Mouse (Mus musculus) hindbrain, postnatal 0 days (tissue): Measurements from ENCODE around the gene Poc1b. TPM values are rescaled to one million over a fixed set of nuclear protein-coding genes. Genes with fewer than 3 reads are reported as not detected.

ENCODE experiments used
- ATAC-seq: fragments of 200-750 bp; cut with Nextera tagmentation; 2 replicates; pipeline ENCODE4 v1.8.0; 2017; ENCODE audit warnings: mild to moderate bottlenecking, moderate TSS enrichment, moderate library complexity
- DNase-seq: peaks from one replicate; pipeline ENCODE4 v3.0.0-alpha.2; 2015; ENCODE audit warnings: low spot score
- H3K27ac ChIP-seq: fragments of 300-500 bp; sonication (generic); 2 replicates; pipeline ENCODE4 v1.5.1; 2014; ENCODE audit warnings: mild to moderate bottlenecking
- H3K27me3 ChIP-seq: fragments of 300-500 bp; sonication (generic); 2 replicates; pipeline ENCODE4 v1.6.1; 2014; ENCODE audit warnings: low read length, mixed read lengths; ENCODE audit not compliant: insufficient read depth
- H3K36me3 ChIP-seq: fragments of 300-500 bp; sonication (generic); 2 replicates; pipeline ENCODE4 v1.6.1; 2014; ENCODE audit warnings: low read length, mixed read lengths; ENCODE audit not compliant: insufficient read depth
- H3K4me1 ChIP-seq: fragments of 300-500 bp; sonication (generic); 2 replicates; pipeline ENCODE4 v1.6.1; 2014; ENCODE audit warnings: antibody characterized with exemption, low read length, mixed read lengths; ENCODE audit not compliant: insufficient read depth
- H3K4me2 ChIP-seq: fragments of 300-500 bp; sonication (generic); 2 replicates; pipeline ENCODE4 v1.6.1; 2014; ENCODE audit warnings: low read depth, mild to moderate bottlenecking, low read length, moderate library complexity, mixed read lengths
- H3K4me3 ChIP-seq: fragments of 300-500 bp; sonication (generic); 2 replicates; pipeline ENCODE4 v1.5.1; 2014; ENCODE audit warnings: low read length
- H3K9ac ChIP-seq: fragments of 300-500 bp; sonication (generic); replicated peaks from 2 replicates; pipeline ENCODE4 v1.6.1; 2014; ENCODE audit warnings: mild to moderate bottlenecking, low read length, moderate library complexity, mixed read lengths
- H3K9me3 ChIP-seq: fragments of 300-500 bp; sonication (generic); 2 replicates; pipeline ENCODE4 v1.6.1; 2016; ENCODE audit warnings: low read length, mixed read lengths
- CTCF ChIP-seq: IDR thresholded peaks from 2 replicates; pipeline ENCODE4 v1.5.1; 2016; ENCODE audit warnings: antibody characterized with exemption, control low read depth, low read depth
- WGBS: fragments of 180-500 bp; shearing (Covaris S2); extraction: QIAGEN DNeasy Blood & Tissue Kit; methylation state at CpG from one replicate; pipeline ENCODE4 v1.1.7; 2014; 5-methylcytosine and 5-hydroxymethylcytosine counted together
- polyA plus RNA-seq: library from polyadenylated mRNA; unstranded; fragments of >200 nt; fragmentation: Nextera tagmentation; extraction: Ambion mirVana; gene quantifications from 2 replicates; pipeline ENCODE4 v1.2.1, GENCODE M21; 2015
- total RNA-seq: library from RNA; depleted of rRNA; stranded (reverse); fragments of >200 nt; gene quantifications from 2 replicates; pipeline ENCODE4 v1.2.3, GENCODE M21; 2014

Gene Poc1b
- total and polyA plus RNA-seq, 2 experiments from 2014 or later = 9.7 to 10.1 TPM

- H3K4me1 ChIP-seq = 0 out of 2 replicates have a peak, but pooled peaks cover 5% of the 10 kb centered on the region
- 50% methylated on average over 7 of the region's 7 CpGs for WGBS
- H3K4me3 ChIP-seq = no peak overlapping the region
- H3K9me3 ChIP-seq = no peaks in the 10 kb centered on the region
- H3K9ac ChIP-seq = no peak overlapping the region
- H3K4me2 ChIP-seq = no peak overlapping the region
- no peak for TF ChIP-seq CTCF
- no peaks in the 10 kb centered on the region for H3K27me3 ChIP-seq
- no peaks in the 10 kb centered on the region for H3K36me3 ChIP-seq
- DNase-seq (no peak), ATAC-seq (no peak)
- no peak overlapping the region for H3K27ac ChIP-seq
Measured at GRCm38 (mm10) chr10:99172906-99173507, 66.2 kb downstream of the Poc1b start.

- H3K27ac ChIP-seq = no peak overlapping the region
- TF ChIP-seq CTCF = no peak
- 54% methylated on average over 9 of the region's 9 CpGs for WGBS
- H3K4me1 ChIP-seq = 0 out of 2 replicates have a peak, but pooled peaks cover 4% of the 10 kb centered on the region
- no peaks in the 10 kb centered on the region for H3K36me3 ChIP-seq
- DNase-seq (no peak), ATAC-seq (no peak)
- H3K9ac ChIP-seq = no peak overlapping the region
- no peak overlapping the region for H3K4me3 ChIP-seq
- no peaks in the 10 kb centered on the region for H3K27me3 ChIP-seq
- H3K9me3 ChIP-seq = no peaks in the 10 kb centered on the region
- no peak overlapping the region for H3K4me2 ChIP-seq
Measured at GRCm38 (mm10) chr10:99176911-99177310, 70.1 kb downstream of the Poc1b start.

- no peaks in the 10 kb centered on the region for H3K27me3 ChIP-seq
- no peak for ATAC-seq
- H3K9me3 ChIP-seq = no peaks in the 10 kb centered on the region
- no peak overlapping the region for H3K27ac ChIP-seq
- H3K4me1 ChIP-seq = no peaks in the 10 kb centered on the region
- no peak overlapping the region for H3K4me2 ChIP-seq
- H3K4me3 ChIP-seq = no peak overlapping the region
- TF ChIP-seq CTCF = peak; percentile 24; the same call in 1 of the 2 replicates
- WGBS = 98% methylated on average over 2 of the region's 2 CpGs
- no peak overlapping the region for H3K9ac ChIP-seq
- no peak for DNase-seq
- no peaks in the 10 kb centered on the region for H3K36me3 ChIP-seq
Measured at GRCm38 (mm10) chr10:99178118-99178517, 71.3 kb downstream of the Poc1b start.

DNA sequence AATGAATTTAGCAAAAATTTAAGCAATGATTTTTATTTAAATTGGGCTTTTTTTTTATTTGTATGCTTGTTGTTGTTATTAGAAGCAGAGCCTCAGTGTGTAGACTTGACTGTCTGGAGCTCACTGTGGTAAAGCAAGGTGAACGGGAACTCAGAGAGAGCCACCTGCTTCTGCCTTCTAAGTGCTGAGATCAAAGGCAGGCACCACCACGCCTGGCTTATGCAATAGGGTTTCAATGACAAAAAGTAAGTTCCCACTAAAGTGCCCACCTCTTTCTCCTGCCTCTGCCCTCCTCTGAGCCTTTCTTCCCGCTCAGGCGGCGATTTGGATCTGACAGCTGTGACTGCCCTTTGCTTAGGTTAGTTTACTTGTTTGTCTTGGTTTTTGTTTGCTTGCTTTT lies 72.3 kb downstream of the Poc1b start:
- Histone ChIP-seq H3K9ac (no peak overlapping the region), H3K4me1 (no peaks in the 10 kb centered on the region), H3K36me3 (no peaks in the 10 kb centered on the region), H3K9me3 (no peaks in the 10 kb centered on the region), H3K4me3 (no peak overlapping the region), H3K4me2 (no peak overlapping the region), H3K27me3 (no peaks in the 10 kb centered on the region), H3K27ac (no peak overlapping the region)
- WGBS = 90% methylated on average over 5 of the region's 5 CpGs
- no peak for DNase-seq
- no peak for ATAC-seq
- TF ChIP-seq CTCF = no peak

- Histone ChIP-seq H3K9me3 (no peaks in the 10 kb centered on the region), H3K36me3 (no peaks in the 10 kb centered on the region), H3K4me2 (no peak overlapping the region), H3K4me1 (no peaks in the 10 kb centered on the region), H3K4me3 (no peak overlapping the region), H3K27me3 (no peaks in the 10 kb centered on the region), H3K27ac (no peak overlapping the region), H3K9ac (no peak overlapping the region)
- no peak for ATAC-seq
- DNase-seq = no peak
- TF ChIP-seq CTCF = no peak
- 95% methylated on average over 4 of the region's 4 CpGs for WGBS
Measured at GRCm38 (mm10) chr10:99179566-99179965, 72.7 kb downstream of the Poc1b start.

DNA sequence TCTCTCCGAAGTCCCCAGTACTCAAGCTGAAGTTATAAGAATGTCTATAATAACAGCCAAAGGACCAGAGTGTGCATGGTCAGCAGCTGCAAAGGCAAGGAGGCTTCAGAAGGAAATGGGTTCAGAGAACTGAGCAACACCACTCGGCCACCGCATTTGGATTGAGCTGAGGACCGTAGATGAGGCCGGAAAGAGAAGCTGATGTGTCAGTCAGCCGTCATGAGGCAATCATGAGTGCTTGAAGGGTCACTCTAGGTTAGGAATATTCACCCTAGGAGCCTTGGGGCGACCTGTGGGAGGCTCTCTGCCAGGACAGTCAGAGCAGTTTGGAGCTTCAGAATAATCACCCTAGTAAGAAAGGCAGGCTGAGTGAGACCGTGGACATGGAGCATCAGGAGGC lies 74.7 kb downstream of the Poc1b start:
- H3K9ac ChIP-seq = no peak overlapping the region
- WGBS = 91% methylated on average over 8 of the region's 8 CpGs
- no peak overlapping the region for H3K27ac ChIP-seq
- no peak for ATAC-seq
- no peak overlapping the region for H3K4me3 ChIP-seq
- no peak overlapping the region for H3K4me2 ChIP-seq
- H3K27me3 ChIP-seq = no peaks in the 10 kb centered on the region
- H3K9me3 ChIP-seq = no peaks in the 10 kb centered on the region
- no peaks in the 10 kb centered on the region for H3K4me1 ChIP-seq
- TF ChIP-seq CTCF = no peak
- H3K36me3 ChIP-seq = no peaks in the 10 kb centered on the region
- DNase-seq = no peak

- Histone ChIP-seq H3K27me3 (no peaks in the 10 kb centered on the region), H3K4me3 (no peak overlapping the region), H3K9ac (no peak overlapping the region), H3K9me3 (no peaks in the 10 kb centered on the region), H3K36me3 (no peaks in the 10 kb centered on the region), H3K4me1 (no peaks in the 10 kb centered on the region), H3K27ac (no peak overlapping the region), H3K4me2 (no peak overlapping the region)
- no peak for DNase-seq
- TF ChIP-seq CTCF = no peak
- WGBS = 80% methylated on average over 5 of the region's 5 CpGs
- no peak for ATAC-seq
Measured at GRCm38 (mm10) chr10:99182107-99182506, 75.3 kb downstream of the Poc1b start.
